Mouse (Mus musculus): Measurements from ENCODE around the gene Lin37. TPM values are rescaled to one million over a fixed set of nuclear protein-coding genes. Genes with fewer than 3 reads are reported as not detected.
A peak's percentile ranks its signal among the peaks of the same experiment; 100 is the strongest.

The Lin37 gene
- polyA plus RNA-seq, 1 experiment, result 33.8 TPM

DNA sequence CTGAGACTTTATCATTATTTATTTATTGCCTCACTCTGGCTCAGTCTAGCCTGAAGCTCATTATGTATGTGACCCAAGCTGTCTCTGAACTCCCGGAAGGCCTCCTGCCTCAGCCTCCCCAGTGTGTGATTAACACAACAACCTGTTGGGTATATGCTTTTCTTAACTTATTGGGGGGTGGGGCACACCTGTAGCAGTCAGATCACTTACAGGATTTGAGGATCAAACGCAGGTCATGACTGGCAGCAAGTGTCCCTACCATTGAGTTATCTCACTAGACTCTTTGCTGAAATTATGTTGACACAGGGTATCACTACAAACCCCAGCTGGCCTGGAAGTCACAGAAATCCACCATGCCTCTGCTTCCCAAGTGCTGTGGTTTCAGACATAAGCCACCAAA lies 658 bp upstream of the Lin37 start:
- peaks cover 3% of the 10 kb centered on the region; the same call in 1 of the 2 replicates for H3K4me1 ChIP-seq (ENCODE audit: control insufficient read depth, insufficient read depth, low read length)
- H3K36me3 ChIP-seq (ENCODE audit: control insufficient read depth, insufficient read depth, low read length), result no peaks in the 10 kb centered on the region
- H3K4me3 ChIP-seq (ENCODE audit: insufficient read depth, low read depth, low read length), result no peak overlapping the region
- H3K27me3 ChIP-seq (replicated peaks; ENCODE audit: control insufficient read depth, insufficient read depth, low read length), result no peaks in the 10 kb centered on the region
- TF ChIP-seq POLR2A (IDR thresholded peaks at IDR 0.05; ENCODE audit: low read depth, low read length) (no peak), CTCF (conservative IDR thresholded peaks at IDR 0.05; ENCODE audit: insufficient read depth, insufficient read length, low read depth, low read length) (no peak)
- H3K27ac ChIP-seq (ENCODE audit: insufficient read depth, low read depth, low read length), result no peak overlapping the region
- WGBS, result 60% methylated on average over 2 of the region's 2 CpGs
- DNase-seq, result no peak

DNA sequence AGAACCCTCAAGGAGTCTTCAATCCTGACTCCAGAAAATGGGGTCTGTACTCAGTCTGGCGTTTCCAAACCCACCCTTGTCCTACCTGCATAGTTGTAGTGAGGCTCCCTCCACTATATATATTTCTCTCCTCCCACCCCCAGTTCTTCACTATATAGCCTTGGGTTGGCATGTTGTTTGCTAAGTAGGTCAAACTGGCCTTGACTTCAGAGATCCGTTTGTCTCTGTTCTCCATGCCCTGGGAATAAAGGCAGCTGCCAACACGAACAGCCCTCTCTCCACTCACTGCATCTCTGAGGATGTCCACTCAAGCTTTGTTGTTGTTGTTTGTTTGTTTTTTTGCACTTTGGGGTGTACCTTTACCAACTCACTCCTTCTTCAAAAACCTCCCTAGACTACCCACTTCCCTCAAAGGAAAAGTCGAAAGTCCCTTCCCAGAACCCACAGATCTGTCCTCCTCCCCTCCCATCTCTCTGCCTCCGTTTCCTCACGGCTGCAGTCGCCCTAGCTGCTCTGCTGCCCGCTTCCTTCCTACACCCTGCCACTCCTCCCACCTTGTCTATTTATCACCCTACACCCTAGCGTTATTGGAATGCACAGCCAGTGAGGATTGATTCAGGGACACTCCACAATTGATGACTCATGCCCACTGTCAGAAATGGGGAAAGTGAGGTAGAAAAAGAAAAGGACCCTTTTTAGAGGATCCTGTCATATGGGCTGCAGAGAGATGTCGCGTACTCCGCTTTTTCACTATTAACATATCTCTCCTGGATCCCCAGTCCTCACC lies 789 bp downstream of the Lin37 start:
- no peak for TF ChIP-seq CTCF (conservative IDR thresholded peaks at IDR 0.05; ENCODE audit: insufficient read depth, insufficient read length, low read depth, low read length)
- no peak for TF ChIP-seq POLR2A (IDR thresholded peaks at IDR 0.05; ENCODE audit: low read depth, low read length)
- 6% methylated on average over 12 of the region's 12 CpGs for WGBS
- H3K36me3 ChIP-seq (ENCODE audit: control insufficient read depth, insufficient read depth, low read length), result no peaks in the 10 kb centered on the region
- H3K4me3 ChIP-seq (ENCODE audit: insufficient read depth, low read depth, low read length), result peak overlapping the region; percentile 64
- no peaks in the 10 kb centered on the region for H3K27me3 ChIP-seq (replicated peaks; ENCODE audit: control insufficient read depth, insufficient read depth, low read length)
- peaks cover under 1% of the 10 kb centered on the region; the same call in 1 of the 2 replicates for H3K4me1 ChIP-seq (ENCODE audit: control insufficient read depth, insufficient read depth, low read length)
- H3K27ac ChIP-seq (ENCODE audit: insufficient read depth, low read depth, low read length), result peak overlapping the region; percentile 26
- no peak for DNase-seq

DNA sequence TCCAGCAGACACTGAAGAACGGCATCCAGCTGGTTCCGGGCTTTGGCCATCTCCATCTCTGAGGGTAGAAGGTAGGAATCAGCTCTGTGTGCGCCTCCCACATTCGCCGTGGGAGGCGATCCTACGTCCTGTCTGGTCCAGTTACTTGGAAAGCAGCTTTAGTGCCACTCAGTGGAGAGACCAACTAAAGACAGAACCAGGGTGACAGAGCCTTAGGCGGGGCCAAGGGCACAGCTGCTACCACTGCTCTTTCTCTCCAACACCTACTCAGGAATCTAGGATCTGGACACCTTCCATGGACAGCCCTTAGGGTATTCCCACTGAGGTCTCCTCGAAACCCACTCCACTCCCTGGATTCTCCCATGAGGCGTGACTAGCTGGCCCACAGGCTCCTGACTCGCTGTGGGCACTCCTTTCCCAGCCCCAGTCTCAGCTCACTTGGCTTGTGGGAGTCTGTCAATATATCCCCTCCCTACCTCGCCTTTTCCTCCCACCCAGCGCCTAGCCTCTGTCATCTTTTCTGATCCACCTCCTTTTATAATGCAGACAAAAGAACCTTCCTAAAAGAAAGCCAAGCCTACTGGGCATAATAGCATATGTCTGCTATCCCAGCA lies 1.6 kb downstream of the Lin37 start:
- no peaks in the 10 kb centered on the region for H3K27me3 ChIP-seq (replicated peaks; ENCODE audit: control insufficient read depth, insufficient read depth, low read length)
- H3K4me3 ChIP-seq (ENCODE audit: insufficient read depth, low read depth, low read length), result no peak overlapping the region
- H3K36me3 ChIP-seq (ENCODE audit: control insufficient read depth, insufficient read depth, low read length), result no peaks in the 10 kb centered on the region
- WGBS, result 80% methylated on average over 13 of the region's 13 CpGs
- no peak overlapping the region for H3K27ac ChIP-seq (ENCODE audit: insufficient read depth, low read depth, low read length)
- no peak for DNase-seq
- H3K4me1 ChIP-seq (ENCODE audit: control insufficient read depth, insufficient read depth, low read length), result no peaks in the 10 kb centered on the region; the same call in 1 of the 2 replicates
- TF ChIP-seq POLR2A (IDR thresholded peaks at IDR 0.05; ENCODE audit: low read depth, low read length) (no peak), CTCF (conservative IDR thresholded peaks at IDR 0.05; ENCODE audit: insufficient read depth, insufficient read length, low read depth, low read length) (no peak)

DNA sequence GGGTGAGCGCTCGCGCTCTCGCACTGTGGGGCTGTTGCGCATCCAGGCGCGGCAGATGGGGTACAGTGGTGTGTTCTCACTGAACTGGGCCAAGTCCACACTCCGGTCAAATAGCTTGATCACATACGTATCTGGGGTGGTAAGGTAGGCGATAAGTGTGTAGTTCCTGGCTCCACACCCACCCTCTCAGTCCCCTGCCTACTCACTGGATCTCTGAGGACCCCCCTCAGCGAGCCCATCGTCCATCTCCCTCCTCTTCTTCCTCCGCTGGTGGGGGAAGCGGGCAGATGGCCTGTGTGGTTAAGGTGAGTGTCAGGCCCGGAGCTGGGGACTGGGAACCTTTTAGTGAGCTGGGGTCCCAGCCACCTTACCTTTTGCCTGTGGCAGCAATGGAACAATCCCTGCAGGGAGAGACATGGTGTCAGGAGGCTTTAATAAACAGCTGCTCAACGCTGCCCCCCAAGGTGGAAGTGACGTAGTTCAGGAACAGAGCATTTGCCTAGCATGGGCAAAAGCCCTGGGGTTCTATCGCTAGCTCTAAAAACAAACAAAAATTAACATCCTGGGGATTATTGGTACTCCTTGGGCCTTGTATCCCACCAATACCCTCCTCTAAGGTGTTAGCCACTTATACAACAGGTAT lies 2.6 kb downstream of the Lin37 start:
- no peaks in the 10 kb centered on the region; the same call in 1 of the 2 replicates for H3K4me1 ChIP-seq (ENCODE audit: control insufficient read depth, insufficient read depth, low read length)
- 94% methylated on average over 18 of the region's 18 CpGs for WGBS
- peak; percentile 28; the same call in 1 of the 2 replicates for TF ChIP-seq CTCF (conservative IDR thresholded peaks at IDR 0.05; ENCODE audit: insufficient read depth, insufficient read length, low read depth, low read length)
- TF ChIP-seq POLR2A (IDR thresholded peaks at IDR 0.05; ENCODE audit: low read depth, low read length), result no peak
- no peak overlapping the region for H3K27ac ChIP-seq (ENCODE audit: insufficient read depth, low read depth, low read length)
- H3K36me3 ChIP-seq (ENCODE audit: control insufficient read depth, insufficient read depth, low read length), result no peaks in the 10 kb centered on the region
- DNase-seq, result no peak
- H3K27me3 ChIP-seq (replicated peaks; ENCODE audit: control insufficient read depth, insufficient read depth, low read length), result no peaks in the 10 kb centered on the region
- H3K4me3 ChIP-seq (ENCODE audit: insufficient read depth, low read depth, low read length), result no peak overlapping the region

DNA sequence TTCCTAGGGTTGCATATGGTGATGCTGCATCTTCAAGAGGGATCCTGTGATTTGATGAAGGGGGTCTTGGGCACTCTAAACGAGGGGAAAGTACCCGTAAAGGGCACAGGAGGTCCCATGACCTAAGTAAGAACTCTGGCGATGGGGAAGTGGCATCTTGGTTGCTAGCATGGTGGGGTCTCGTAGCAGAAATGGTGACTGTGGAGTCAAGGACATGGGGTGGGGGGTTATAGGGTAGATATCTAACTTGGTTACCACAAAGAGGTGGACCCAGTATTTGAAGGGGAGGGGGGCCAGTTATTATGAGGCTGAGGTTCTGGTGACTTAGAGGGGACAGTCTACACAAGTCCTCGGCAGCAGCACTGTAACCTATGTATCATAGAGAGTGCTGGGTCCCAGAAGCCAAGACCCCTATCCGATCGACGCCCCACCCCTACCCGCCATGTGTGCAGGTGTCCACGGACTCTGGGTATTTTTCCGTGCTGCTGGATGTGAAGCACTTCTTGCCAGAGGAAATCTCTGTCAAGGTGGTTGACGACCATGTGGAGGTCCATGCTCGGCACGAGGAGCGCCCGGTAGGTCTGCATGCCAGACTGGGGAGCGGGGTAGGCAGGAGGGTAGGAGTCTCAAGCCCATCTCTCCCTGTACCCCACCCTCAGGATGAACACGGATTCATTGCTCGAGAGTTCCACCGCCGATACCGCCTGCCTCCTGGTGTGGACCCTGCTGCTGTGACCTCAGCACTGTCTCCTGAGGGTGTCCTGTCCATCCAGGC lies 5.6 kb downstream of the Lin37 start:
- Histone ChIP-seq H3K27ac (ENCODE audit: insufficient read depth, low read depth, low read length) (no peak overlapping the region), H3K36me3 (ENCODE audit: control insufficient read depth, insufficient read depth, low read length) (no peaks in the 10 kb centered on the region), H3K4me3 (ENCODE audit: insufficient read depth, low read depth, low read length) (no peak overlapping the region), H3K4me1 (ENCODE audit: control insufficient read depth, insufficient read depth, low read length) (no peaks in the 10 kb centered on the region; the same call in 1 of the 2 replicates), H3K27me3 (replicated peaks; ENCODE audit: control insufficient read depth, insufficient read depth, low read length) (no peaks in the 10 kb centered on the region)
- no peak for TF ChIP-seq POLR2A (IDR thresholded peaks at IDR 0.05; ENCODE audit: low read depth, low read length)
- TF ChIP-seq CTCF (conservative IDR thresholded peaks at IDR 0.05; ENCODE audit: insufficient read depth, insufficient read length, low read depth, low read length), result no peak
- WGBS, result 82% methylated on average over 22 of the region's 22 CpGs
- DNase-seq, result no peak

DNA sequence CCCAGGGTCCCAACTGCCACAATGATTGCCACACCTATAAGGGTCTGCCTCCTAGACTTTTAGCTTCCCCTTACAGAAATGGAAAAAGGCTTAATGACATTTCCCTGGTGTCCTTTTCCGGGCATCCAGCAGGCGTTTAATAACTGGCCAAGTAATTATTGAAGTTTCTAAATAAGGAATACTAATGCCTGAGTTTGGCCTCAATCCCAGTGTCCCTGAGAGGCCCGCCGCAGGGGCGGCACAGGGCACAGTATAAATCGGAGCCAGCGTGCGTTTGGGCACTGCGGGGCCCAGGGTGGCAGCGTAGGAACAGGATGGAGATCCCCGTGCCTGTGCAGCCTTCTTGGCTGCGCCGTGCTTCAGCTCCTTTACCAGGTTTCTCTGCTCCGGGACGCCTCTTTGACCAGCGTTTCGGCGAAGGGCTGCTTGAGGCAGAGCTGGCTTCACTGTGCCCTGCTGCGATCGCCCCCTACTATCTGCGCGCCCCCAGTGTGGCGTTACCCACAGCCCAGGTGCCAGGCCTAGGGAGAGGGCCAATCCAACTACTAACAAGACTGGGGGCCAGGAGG lies 6.5 kb downstream of the Lin37 start:
- TF ChIP-seq POLR2A (IDR thresholded peaks at IDR 0.05; ENCODE audit: low read depth, low read length) (no peak), CTCF (conservative IDR thresholded peaks at IDR 0.05; ENCODE audit: insufficient read depth, insufficient read length, low read depth, low read length) (no peak)
- peak overlapping the region; percentile 57 for H3K4me3 ChIP-seq (ENCODE audit: insufficient read depth, low read depth, low read length)
- H3K4me1 ChIP-seq (ENCODE audit: control insufficient read depth, insufficient read depth, low read length), result no peaks in the 10 kb centered on the region; the same call in 1 of the 2 replicates
- no peaks in the 10 kb centered on the region for H3K36me3 ChIP-seq (ENCODE audit: control insufficient read depth, insufficient read depth, low read length)
- no peaks in the 10 kb centered on the region for H3K27me3 ChIP-seq (replicated peaks; ENCODE audit: control insufficient read depth, insufficient read depth, low read length)
- H3K27ac ChIP-seq (ENCODE audit: insufficient read depth, low read depth, low read length), result peak overlapping the region; percentile 71
- DNase-seq, result peak; percentile 59
- under 1% methylated on average over 23 of the region's 23 CpGs for WGBS
